Mouse (Mus musculus): Measurements from ENCODE around the gene Fam189b.

Gene Fam189b

DNA sequence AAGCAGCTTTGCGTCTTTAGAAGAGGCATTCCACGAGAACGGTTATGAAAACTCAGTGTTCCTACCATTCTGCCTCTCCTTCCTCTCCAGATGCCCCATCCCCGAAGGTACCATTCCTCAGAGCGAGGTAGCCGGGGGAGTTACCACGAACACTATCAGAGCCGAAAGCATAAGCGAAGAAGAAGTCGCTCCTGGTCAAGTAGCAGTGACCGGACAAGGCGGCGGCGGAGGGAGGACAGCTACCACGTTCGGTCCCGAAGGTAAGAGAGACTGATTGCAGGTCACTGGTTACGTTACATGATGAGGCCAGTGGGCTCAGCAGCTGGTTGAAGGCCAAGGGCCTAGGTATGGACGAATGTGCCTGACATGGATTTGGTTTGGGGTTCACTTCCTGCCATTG is 16.0 kb upstream of the Fam189b start:
- no peak for DNase-seq

- no peak for DNase-seq
These were observed 8.1 kb upstream of the Fam189b start for GRCm38 (mm10) chr3:89174844-89175243.

- DNase-seq: no peak
These were observed 7.4 kb upstream of the Fam189b start for GRCm38 (mm10) chr3:89175544-89175943.

GRCm38 (mm10) chr3:89176421-89176820 is 6.5 kb upstream of the Fam189b start:
- no peak for DNase-seq

- DNase-seq: peak; percentile 87 to 91
These were observed 5.5 kb upstream of the Fam189b start, which contains the start of gene Scamp3 for GRCm38 (mm10) chr3:89177242-89178106. Gene Scamp3 (plus strand): TSS chr3:89177473.

DNA sequence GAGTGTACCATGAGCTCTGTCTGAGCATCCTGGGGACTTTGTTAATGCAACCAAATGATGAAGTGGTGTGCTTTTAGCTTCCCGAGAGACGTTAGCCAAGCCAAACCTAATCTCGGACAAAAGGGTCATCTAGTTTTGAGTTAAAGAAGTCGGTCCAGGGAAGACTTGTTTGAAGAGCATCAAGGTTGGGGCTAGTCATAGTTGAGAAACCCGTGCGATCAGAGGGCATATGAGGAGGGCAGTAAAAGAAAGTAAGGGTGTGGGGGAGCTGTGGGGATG is 4.9 kb upstream of the Fam189b start:
- DNase-seq: no peak

GRCm38 (mm10) chr3:89179056-89179455 is 3.9 kb upstream of the Fam189b start:
- no peak for DNase-seq

DNA sequence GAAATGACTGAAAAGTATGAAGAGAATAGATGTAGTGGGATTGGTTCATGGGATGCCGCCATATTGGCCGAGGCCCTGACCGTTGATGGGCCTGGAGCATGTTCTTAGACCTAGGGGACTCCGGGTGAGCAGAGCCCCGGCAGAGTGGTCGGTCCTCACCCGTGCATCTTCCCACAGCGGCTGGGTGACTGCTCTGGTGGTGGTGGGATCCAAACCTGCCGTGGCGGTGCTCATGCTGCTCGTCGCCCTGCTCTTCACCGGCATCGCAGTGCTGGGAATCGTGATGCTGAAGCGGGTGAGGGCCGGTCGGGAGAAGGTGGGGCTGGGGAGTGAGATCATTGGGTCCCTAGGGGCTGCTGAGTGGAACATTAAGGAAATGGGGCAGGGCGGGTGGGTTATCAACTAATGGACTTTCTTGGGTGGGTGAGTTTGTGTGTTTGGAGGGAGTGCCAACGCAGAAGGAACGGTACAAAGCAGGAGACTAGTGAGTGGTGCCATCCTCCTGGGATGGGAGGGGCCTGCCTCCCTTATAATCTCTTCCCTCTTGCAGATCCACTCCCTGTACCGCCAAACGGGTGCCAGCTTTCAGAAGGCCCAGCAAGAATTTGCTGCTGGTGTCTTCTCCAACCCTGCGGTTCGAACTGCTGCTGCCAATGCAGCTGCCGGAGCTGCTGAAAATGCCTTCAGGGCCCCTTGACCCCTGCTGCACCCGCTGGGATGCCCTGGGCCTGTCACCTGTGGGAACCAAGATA is 1.0 kb upstream of the Fam189b start:
- DNase-seq: no peak

- no peak for DNase-seq
These were observed 349 bp upstream of the Fam189b start for GRCm38 (mm10) chr3:89182531-89183057.

DNA sequence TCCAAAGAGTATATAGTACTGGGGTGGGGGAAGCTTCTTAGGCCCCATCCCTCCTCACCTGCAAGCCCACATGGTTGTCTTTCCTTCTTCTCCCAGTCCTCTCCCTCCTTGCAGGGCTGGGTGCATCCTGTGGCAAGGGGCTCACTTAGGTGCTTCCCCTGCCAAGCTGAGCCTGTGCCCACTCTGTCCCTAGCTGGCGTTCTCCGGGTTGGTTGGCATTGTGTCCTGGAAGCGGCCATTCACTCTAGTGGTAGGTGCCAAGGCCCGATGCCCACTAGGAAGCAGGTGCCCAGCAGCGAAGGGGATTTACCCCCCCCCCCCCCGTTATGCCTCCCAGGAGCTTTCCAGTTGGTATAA is 994 bp downstream of the Fam189b start:
- DNase-seq: no peak

GRCm38 (mm10) chr3:89187197-89187596 is 4.3 kb downstream of the Fam189b start:
- no peak for DNase-seq

DNA sequence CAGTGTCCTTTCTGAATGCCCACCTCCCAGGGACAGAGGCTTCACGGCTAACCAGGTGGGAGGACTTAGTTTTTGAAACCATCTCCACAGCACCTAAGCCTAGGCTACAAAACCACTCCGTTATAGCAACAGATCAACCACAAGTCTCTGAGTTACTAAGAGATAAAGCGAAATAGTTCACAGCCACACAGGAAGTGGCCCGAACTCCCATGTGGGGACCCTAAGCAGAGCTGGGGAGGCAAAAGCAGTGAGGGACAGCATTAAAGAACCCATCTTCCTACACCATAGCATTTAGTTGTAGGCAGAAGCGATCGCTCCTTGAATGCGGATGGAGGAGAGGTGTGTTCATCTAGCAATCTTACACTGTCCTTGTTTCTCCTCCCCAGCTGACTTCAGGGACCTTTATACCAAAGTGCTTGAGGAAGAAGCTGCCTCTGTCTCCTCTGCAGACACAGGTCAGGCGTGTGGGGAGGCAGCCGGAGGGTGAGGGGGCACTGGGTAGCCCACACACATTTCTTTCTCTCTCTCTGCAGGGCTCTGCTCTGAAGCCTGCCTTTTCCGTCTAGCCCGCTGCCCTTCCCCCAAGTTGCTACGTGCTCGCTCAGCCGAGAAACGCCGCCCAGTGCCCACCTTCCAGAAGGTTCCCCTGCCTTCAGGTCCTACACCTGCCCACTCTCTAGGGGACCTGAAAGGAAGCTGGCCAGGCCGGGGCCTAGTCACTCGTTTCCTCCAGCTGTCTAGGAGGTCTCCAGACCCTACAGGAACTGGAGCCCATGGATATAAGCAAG is 4.9 kb downstream of the Fam189b start:
- peak; percentile 42 to 53 for DNase-seq

DNA sequence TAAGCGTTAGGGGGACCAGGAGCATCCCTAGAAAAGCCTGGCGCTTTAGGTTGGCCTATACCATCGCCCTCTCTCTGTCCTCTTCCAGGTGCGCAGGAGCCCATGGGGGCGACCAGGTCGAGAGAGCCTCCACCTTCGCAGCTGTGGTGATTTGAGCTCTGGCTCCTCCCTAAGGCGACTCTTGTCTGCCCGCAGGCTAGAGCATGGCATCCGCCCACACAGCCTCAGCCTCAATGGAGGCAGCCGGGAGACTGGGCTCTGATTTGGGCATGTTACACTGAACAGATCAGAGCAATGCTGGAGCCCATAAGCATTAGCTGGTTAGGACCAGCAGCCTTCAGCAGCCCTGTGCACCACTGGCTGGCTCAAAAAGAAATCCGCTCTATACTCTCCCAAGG is 5.5 kb downstream of the Fam189b start:
- peak in 1 of 2 experiments; percentile 59 for DNase-seq

GRCm38 (mm10) chr3:89190436-89190835 is 7.5 kb downstream of the Fam189b start:
- DNase-seq: no peak

- no peak for DNase-seq
These were observed 10.4 kb downstream of the Fam189b start for GRCm38 (mm10) chr3:89193351-89193750.

- peak; percentile 54 for DNase-seq
These were observed 10.9 kb downstream of the Fam189b start for GRCm38 (mm10) chr3:89193853-89194252.

- DNase-seq: peak; percentile 96 to 98
These were observed 13.3 kb downstream of the Fam189b start for GRCm38 (mm10) chr3:89195979-89196877.

DNA sequence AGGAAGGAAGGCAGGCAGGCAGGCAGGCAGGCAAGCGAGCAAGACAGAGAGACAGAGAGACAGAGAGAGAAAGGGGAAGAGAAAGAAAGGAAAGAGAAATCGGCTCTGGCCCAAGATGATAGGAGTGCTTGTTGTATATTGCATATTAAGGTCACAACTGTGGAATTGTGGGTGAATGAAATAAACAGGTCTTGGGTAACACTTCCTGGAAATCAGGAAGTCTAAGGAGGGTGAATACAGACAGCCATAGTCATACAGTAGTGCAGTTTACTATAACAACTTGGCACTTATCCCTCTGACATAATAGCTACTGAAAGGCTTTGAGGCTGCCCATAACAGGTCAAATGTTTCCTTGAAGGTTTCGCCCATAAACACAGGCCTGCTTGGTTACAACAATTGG is 16.9 kb downstream of the Fam189b start:
- no peak for DNase-seq

DNA sequence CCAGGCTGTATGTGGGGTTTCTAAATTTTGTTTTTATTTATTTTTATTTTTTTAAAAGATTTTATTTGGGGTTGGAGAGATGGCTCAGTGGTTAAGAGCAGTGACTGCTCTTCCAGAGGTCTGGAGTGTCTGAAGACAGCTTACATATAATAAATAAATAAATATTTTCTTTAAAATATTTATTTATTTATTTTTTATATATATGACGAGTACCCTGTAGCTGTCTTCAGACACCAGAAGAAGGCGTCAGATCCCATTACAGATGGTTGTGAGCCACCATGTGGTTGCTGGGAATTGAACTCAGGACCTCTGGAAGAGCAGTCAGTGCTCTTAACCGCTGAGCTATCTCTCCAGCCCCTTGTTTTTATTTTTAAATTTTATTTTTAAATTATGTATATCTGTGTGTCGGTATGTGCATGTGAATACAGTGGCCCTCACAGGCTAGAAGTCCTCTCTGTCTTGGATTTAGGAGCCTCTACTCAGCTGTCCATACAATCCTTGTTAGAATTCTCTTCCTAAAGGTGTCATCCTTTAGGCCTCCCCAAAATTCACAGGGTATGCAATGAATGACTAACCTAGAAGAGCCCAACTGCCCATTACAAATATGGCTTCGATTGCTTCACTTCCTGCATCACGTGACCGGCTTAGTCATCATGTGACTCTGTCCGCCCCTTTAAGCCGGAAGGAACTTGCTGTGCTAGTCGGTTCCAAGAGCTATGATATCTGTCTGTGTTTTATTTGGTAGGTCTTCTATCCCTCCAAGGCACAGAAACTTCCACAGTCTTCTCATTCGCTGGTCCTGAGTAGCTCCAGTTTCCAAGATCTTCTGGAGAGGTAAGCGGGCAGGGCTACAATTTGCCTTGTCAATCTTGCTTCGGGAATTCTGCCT is 19.6 kb downstream of the Fam189b start, which contains the start of gene Gba:
Gene Gba (plus strand): TSS at position 676 of the 889 bp plus-strand sequence.
- peak; percentile 87 to 89 for DNase-seq

GRCm38 (mm10) chr3:89203142-89203514 is 20.2 kb downstream of the Fam189b start:
- DNase-seq: no peak

DNA sequence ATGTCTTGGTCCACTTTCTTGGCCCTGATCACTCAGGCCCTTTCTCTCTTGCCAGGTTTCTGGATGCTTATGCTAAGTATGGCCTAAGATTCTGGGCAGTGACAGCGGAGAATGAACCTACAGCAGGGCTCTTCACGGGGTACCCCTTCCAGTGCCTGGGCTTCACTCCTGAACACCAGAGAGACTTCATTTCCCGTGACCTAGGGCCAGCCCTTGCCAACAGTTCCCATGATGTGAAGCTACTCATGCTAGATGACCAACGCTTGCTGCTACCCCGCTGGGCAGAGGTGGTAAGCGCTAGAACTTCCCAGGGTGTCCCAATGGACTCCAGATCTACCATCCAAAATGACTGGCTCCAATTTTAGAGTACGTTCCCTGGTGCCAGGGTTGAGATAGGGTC is 23.1 kb downstream of the Fam189b start:
- DNase-seq: no peak

All from kidney, postnatal 4 days (tissue).